Mouse (Mus musculus) forebrain, embryonic 11.5 days (tissue): ENCODE results near the gene Tmem239. TPM values are rescaled to one million over a fixed set of nuclear protein-coding genes. Genes with fewer than 3 reads are reported as not detected.

ENCODE experiments used
- ATAC-seq: fragments of 200-750 bp; cut with Nextera tagmentation; replicated peaks from 2 replicates; pipeline ENCODE4 v1.8.0; 2017; ENCODE audit warnings: moderate TSS enrichment; ENCODE audit not compliant: low FRiP score
- DNase-seq: peaks from one replicate; pipeline ENCODE4 v3.0.0-alpha.2; 2017; ENCODE audit warnings: low spot score
- H3K27ac ChIP-seq: fragments of 300-500 bp; sonication (generic); 2 replicates; pipeline ENCODE4 v1.5.1; 2014; ENCODE audit warnings: low read depth, low read length
- H3K27me3 ChIP-seq: fragments of 300-500 bp; sonication (generic); 2 replicates; pipeline ENCODE4 v1.6.1; 2014; ENCODE audit warnings: mild to moderate bottlenecking, low read length, mixed read lengths; ENCODE audit not compliant: control insufficient read depth, insufficient read depth
- H3K36me3 ChIP-seq: fragments of 300-500 bp; sonication (generic); 2 replicates; pipeline ENCODE4 v1.6.1; 2014; ENCODE audit warnings: mild to moderate bottlenecking, low read length, moderate library complexity, mixed read lengths; ENCODE audit not compliant: control insufficient read depth, insufficient read depth
- H3K4me1 ChIP-seq: fragments of 300-500 bp; sonication (generic); replicated peaks from 2 replicates; pipeline ENCODE4 v1.6.1; 2014; ENCODE audit warnings: low read length, mixed read lengths; ENCODE audit not compliant: control insufficient read depth, insufficient read depth
- H3K4me2 ChIP-seq: fragments of 300-500 bp; sonication (generic); 2 replicates; pipeline ENCODE4 v1.6.1; 2014; ENCODE audit warnings: low read depth, mild to moderate bottlenecking, low read length, moderate library complexity, mixed read lengths; ENCODE audit not compliant: severe bottlenecking
- H3K4me3 ChIP-seq: fragments of 300-500 bp; sonication (generic); 2 replicates; pipeline ENCODE4 v1.5.1; 2014; ENCODE audit warnings: low read depth, low read length
- H3K9ac ChIP-seq: fragments of 300-500 bp; sonication (generic); 2 replicates; pipeline ENCODE4 v1.6.1; 2014; ENCODE audit warnings: low read length
- H3K9me3 ChIP-seq: fragments of 300-500 bp; sonication (generic); 2 replicates; pipeline ENCODE4 v1.6.1; 2016; ENCODE audit warnings: low read length, mixed read lengths; ENCODE audit not compliant: control insufficient read depth
- WGBS: fragments of 180-500 bp; shearing (Covaris S2); extraction: QIAGEN DNeasy Blood & Tissue Kit; methylation state at CpG from one replicate; pipeline ENCODE4 v1.1.7; 2014; 5-methylcytosine and 5-hydroxymethylcytosine counted together
- polyA plus RNA-seq: library from polyadenylated mRNA; unstranded; fragments of >200 nt; fragmentation: Nextera tagmentation; extraction: Ambion mirVana; gene quantifications from 2 replicates; pipeline ENCODE4 v1.2.1, GENCODE M21; 2014

Tmem239 gene
- polyA plus RNA-seq, 1 experiment from 2014 or later: not detected

DNA sequence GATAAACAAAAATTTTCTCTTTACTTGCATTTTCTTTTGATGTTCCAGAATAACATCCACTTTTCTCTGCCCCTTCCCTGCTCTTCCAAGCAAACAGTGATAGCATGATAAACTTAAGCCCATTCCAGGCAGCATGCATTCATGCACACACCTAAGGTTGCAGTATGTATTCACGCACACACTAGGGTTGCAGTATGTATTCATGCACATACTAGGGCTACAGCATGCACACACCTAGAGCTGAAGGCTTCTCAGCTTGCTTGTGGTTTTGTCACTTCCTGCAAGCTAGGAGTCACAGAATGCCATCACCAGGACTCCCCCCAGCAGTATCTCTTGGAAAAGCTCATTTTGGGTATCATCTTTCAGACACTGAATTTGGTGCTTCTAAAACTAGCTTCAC lies 30.5 kb downstream of the Tmem239 start:
- H3K36me3 ChIP-seq: peaks cover 8% of the 10 kb centered on the region
- H3K4me1 ChIP-seq: no peaks in the 10 kb centered on the region
- no peak for ATAC-seq
- H3K4me3 ChIP-seq: no peak overlapping the region
- no peaks in the 10 kb centered on the region for H3K27me3 ChIP-seq
- no peak for DNase-seq
- H3K9ac ChIP-seq: no peak overlapping the region
- no peaks in the 10 kb centered on the region for H3K9me3 ChIP-seq
- WGBS: 97% methylated on average over 1 of the region's 1 CpGs
- no peak overlapping the region for H3K4me2 ChIP-seq
- H3K27ac ChIP-seq: no peak overlapping the region

DNA sequence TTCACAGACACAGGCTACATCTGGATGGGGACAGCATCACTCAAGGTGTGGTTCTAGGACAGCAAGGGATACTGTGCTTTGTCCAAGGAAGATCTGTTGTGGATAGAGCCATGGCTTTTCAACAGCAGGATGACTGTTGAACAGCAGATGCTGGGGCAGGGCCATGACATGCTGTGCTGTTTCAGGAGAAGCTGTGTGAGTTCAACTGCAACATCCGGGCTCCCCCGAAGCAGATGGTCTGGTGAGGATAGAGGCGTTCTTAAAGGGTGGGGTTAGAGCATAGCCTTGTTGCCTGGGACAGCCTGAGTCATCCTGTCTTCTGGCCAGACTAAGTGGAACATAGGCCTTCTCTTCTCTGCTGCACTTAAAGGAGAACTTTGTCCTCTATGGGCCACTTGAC lies 32.6 kb downstream of the Tmem239 start:
- Histone ChIP-seq H3K4me1 (no peaks in the 10 kb centered on the region), H3K9me3 (no peaks in the 10 kb centered on the region), H3K36me3 (peaks cover 15% of the 10 kb centered on the region), H3K9ac (no peak overlapping the region), H3K27ac (no peak overlapping the region), H3K27me3 (no peaks in the 10 kb centered on the region), H3K4me3 (no peak overlapping the region), H3K4me2 (no peak overlapping the region)
- DNase-seq: no peak
- no peak for ATAC-seq
- 91% methylated on average over 3 of the region's 3 CpGs for WGBS

DNA sequence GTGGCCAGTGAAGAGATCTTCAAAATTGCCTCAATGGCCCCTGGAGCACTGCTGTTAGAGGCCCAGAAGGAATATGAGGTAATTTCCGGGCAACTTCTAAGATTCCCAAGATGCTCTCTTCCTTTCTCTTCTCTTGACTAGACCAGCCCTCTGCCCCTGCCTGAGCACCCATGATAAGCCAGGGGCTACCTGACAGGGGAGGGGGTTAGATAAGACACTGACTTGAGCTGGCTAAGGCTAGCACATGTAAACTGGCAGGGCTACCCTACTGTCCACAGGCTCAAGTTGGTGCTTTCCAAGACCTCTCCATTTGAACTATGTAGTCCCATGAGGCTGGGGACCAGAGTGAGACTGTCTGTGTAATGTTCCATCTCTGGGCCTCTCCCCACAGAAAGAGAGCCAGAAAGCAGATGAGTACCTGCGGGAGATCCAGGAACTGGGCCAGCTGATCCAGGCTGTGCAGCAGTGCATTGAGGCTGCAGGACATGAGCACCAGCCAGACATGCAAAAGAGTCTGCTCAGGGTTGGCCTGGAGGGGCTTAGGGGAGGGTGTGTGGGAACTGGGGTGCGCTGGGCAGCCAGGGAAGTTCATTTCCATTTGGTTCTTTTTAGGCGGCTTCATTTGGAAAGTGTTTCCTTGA lies 33.7 kb downstream of the Tmem239 start:
- H3K27ac ChIP-seq: no peak overlapping the region
- no peak overlapping the region for H3K4me2 ChIP-seq
- ATAC-seq (no peak), DNase-seq (no peak)
- peaks cover 17% of the 10 kb centered on the region for H3K36me3 ChIP-seq
- no peak overlapping the region for H3K9ac ChIP-seq
- WGBS: 92% methylated on average over 4 of the region's 4 CpGs
- no peaks in the 10 kb centered on the region for H3K9me3 ChIP-seq
- no peaks in the 10 kb centered on the region for H3K27me3 ChIP-seq
- no peaks in the 10 kb centered on the region for H3K4me1 ChIP-seq
- H3K4me3 ChIP-seq: no peak overlapping the region

DNA sequence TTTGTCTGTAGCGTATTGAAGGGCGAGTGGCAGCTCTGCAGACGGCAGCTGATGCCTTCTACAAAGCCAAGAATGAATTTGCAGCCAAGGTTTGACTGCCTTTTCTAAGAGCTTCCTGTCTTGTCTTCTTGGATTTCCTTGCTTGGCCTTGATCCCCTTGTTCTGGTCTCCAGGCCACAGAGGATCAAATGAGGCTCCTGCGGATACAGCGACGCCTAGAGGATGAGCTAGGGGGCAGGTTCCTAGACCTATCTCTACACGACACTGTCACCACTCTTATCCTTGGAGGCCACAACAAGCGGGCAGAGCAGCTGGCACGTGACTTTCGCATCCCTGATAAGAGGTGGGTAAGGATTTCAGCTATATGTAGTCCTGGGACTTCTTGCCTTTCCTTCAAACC lies 35.9 kb downstream of the Tmem239 start:
- Histone ChIP-seq H3K27me3 (no peaks in the 10 kb centered on the region), H3K4me3 (no peak overlapping the region), H3K27ac (no peak overlapping the region), H3K4me1 (no peaks in the 10 kb centered on the region), H3K9me3 (no peaks in the 10 kb centered on the region), H3K36me3 (peaks cover 17% of the 10 kb centered on the region), H3K4me2 (no peak overlapping the region), H3K9ac (no peak overlapping the region)
- no peak for ATAC-seq
- no peak for DNase-seq
- WGBS: 88% methylated on average over 10 of the region's 10 CpGs

DNA sequence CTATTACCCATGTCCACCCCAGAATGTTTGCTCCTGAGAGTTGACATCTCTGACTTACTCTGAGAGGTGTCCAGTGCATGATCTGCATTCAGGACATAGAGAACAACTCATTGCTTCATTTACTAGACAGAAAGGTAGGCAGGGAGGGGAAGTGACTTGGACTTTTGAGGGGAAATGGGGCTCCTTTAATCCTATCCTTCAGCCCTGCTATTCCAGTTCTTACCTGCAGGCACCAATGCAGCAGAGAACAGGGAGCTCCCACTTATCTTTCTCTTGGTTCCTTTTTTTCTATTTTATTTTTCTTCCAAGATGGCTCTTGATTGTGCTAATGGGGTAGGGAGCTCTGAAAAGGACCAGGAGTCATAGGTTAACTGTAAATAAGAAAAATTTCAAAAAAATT lies 42.2 kb downstream of the Tmem239 start:
- peaks cover 4% of the 10 kb centered on the region; the same call in 1 of the 2 replicates for H3K36me3 ChIP-seq
- H3K9ac ChIP-seq: no peak overlapping the region
- H3K27me3 ChIP-seq: 0 out of 2 replicates have a peak, but pooled peaks cover 2% of the 10 kb centered on the region
- no peak for ATAC-seq
- H3K4me2 ChIP-seq: no peak overlapping the region
- no peak for DNase-seq
- no peaks in the 10 kb centered on the region for H3K9me3 ChIP-seq
- no peak overlapping the region for H3K4me3 ChIP-seq
- H3K27ac ChIP-seq: no peak overlapping the region
- H3K4me1 ChIP-seq: peaks cover 4% of the 10 kb centered on the region; the same call in 1 of the 2 replicates

DNA sequence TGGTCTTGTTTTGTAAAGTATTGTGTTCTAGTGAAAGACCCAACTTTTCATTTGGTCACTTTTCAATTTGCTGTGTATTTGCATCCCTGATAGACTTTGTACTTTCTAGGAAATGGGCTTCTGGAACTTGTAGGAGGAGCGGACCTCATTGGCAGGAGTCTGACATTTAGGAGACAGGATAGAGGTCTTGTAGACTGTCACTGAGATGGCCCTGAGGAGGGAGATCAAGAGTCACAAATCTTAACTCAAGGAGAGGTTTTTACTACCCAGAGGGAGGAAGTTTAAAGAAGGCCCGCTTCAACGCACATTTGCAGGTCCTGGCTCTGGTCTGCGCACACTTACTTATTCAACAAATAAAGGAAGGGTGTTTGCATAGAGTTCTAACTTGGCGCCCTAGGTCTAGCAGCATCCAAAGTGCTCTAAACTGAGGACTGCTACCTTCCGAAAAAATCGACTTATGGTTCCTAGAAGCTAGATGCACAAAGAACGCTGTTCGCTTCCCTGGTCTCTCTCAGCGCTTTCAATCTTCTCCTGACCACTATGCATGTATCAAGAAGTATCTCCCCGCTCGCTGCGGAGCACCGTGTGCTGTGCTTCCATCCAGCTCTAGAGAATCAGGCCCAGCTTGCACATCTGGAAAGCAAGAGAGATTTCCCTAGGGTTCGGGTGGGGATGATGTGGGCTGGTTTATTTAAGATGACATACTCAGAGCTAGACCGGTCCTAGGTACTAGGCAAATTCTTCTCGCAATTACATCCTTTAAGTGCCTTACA lies 42.9 kb downstream of the Tmem239 start:
- Histone ChIP-seq H3K4me3 (peak overlapping the region; percentile 77), H3K4me1 (peaks cover 4% of the 10 kb centered on the region; the same call in 1 of the 2 replicates), H3K27me3 (0 out of 2 replicates have a peak, but pooled peaks cover 2% of the 10 kb centered on the region), H3K9ac (peak overlapping the region; percentile 82), H3K27ac (no peak overlapping the region), H3K4me2 (peak overlapping the region; percentile 77), H3K9me3 (no peaks in the 10 kb centered on the region), H3K36me3 (no peaks in the 10 kb centered on the region; the same call in 1 of the 2 replicates)
- ATAC-seq: 0 out of 2 replicates have a peak, but pooled peaks have one; percentile 5
- peak; percentile 54 for DNase-seq
- 7% methylated on average over 17 of the region's 17 CpGs for WGBS

DNA sequence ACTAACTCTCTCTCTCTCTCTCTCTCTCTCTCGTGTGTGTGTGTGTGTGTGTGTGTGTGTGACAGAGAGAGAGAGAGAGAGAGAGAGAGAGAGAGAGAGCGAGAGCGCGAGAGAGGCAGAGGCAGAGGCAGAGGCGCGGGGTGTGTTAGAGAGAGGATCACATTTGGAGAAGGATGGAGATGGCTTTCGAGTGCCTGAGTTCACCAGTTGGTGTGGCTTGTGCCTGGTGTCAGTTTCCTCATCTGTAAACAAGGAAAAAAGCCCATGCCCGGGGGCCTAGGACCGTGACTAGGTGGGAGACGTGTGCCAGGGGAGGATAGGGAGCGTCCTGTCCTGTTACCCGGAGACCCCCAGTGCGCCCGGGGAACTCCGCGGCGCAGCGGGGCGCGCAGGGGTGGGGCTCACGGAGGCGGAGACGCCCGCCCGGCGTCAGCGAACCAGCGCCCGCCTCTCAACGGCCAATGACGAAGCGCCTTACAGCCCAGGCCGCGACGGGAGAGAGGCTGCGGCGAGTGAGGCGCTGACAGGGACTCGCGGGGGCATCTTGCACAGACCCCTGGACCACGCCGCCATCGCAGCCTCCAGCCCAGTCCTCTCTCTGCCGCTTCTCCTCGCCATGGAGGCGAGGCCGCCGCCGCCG lies 43.6 kb downstream of the Tmem239 start, which contains the start of gene Ptpra:
Gene Ptpra (plus strand): TSS at position 485 of the 640 bp plus-strand sequence.
- H3K27ac ChIP-seq: peak within 1 kb of the TSS; percentile 58; the same call in 1 of the 2 replicates
- H3K4me2 ChIP-seq: peak within 1 kb of the TSS; percentile 77
- H3K36me3 ChIP-seq: no peaks in the 10 kb centered on the region; the same call in 1 of the 2 replicates
- H3K27me3 ChIP-seq: 0 out of 2 replicates have a peak, but pooled peaks cover 2% of the 10 kb centered on the region
- ATAC-seq (peak; percentile 97), DNase-seq (peak; percentile 93)
- H3K9me3 ChIP-seq: no peaks in the 10 kb centered on the region
- peaks cover 4% of the 10 kb centered on the region; the same call in 1 of the 2 replicates for H3K4me1 ChIP-seq
- peak within 1 kb of the TSS; percentile 77 for H3K4me3 ChIP-seq
- peak within 1 kb of the TSS; percentile 82 for H3K9ac ChIP-seq
- WGBS: 1% methylated on average over 34 of the region's 50 CpGs

DNA sequence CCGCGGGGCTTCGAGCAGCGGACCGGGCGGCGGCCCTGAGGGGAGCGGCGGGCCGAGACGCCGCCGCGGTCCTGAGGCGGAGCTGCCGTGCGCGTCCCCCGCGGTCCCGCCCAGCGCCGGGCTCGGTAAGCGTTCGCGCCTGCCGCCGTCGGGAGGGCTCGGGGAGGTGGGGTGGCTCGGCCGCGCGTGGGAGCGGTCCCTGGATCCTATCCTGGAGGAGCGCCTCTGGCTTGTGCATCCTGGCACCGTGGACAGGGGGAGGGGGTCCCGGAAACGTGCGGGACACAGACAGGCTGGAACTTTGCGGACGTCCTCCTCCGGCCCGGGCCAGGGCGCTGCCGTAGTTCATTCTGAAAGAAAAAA lies 44.1 kb downstream of the Tmem239 start:
- Histone ChIP-seq H3K4me3 (peak overlapping the region; percentile 77), H3K27me3 (0 out of 2 replicates have a peak, but pooled peaks cover 2% of the 10 kb centered on the region), H3K4me1 (peaks cover 4% of the 10 kb centered on the region; the same call in 1 of the 2 replicates), H3K4me2 (peak overlapping the region; percentile 77), H3K27ac (peak overlapping the region; percentile 58; the same call in 1 of the 2 replicates), H3K36me3 (no peaks in the 10 kb centered on the region), H3K9me3 (no peaks in the 10 kb centered on the region), H3K9ac (peak overlapping the region; percentile 82)
- under 1% methylated on average over 39 of the region's 47 CpGs for WGBS
- peak; percentile 79 for DNase-seq
- peak; percentile 86 for ATAC-seq
